Mouse (Mus musculus): ENCODE measurements at regions not wholly inside any gene's neighbourhood (a gene's known extent, or its start where the extent isn't known, plus 50 kb on each side); places are given as distances from the start of the nearest gene placed in this dataset.
"Not testable (repeated sequence)": the region's sequence is repeated elsewhere in the genome, so short reads cannot be mapped to it uniquely, and the experiment has no call there.

DNA sequence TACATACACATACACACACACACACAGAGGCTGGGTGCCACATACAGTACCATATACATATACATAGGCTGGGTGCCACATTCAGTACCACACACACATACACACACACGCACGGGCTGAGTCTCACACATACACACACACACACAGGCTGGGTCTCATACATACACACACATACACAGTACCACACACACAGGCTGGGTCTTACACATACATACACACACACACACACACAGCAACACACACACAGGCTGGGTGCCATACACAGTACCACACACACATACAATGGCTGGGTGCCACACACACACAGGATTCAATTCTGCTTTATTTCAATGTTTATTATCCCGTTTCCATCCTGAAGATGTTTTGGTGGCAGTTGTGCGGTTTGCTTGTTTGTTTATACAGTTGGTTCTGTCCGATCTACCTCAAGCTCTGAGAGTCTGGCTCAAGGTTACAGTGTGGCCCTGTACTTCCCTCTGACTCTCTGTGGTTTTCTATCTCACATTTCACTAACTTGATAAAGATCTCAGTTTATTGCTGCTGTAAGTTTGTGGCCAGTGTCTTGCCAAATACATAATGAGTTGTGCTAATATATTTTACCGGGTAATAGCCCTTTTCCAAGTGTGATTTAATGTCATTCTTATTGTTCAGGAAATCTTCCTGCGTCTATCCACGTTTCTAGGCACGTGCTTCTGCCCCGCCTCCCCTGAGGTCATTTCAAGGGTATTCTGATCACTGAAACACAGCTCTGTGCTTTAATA, 164.7 kb upstream of the Zfp637 start:
- ATAC-seq (ENCODE audit: low TSS enrichment), result no peak

DNA sequence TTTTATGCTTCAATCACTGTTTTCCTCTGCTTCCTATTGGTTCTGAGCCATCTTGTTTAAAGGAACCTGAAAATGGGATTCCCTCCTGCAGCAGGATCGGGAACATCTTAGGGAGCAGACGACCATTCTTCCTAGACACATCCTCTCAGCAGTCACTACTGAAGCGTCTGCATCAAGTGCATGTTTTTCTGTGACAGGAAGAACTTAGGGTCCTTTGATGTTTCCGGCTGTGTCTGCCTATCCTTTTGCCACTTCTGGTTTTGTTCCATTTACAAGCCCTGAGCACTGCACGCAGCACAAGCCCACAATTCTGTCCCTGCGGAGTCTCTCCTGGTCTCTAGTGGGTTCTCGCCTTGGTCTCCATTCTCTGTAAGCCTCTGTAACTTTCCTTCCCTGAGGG, 163.9 kb upstream of the Zfp637 start:
- ATAC-seq (ENCODE audit: low TSS enrichment), result no peak

DNA sequence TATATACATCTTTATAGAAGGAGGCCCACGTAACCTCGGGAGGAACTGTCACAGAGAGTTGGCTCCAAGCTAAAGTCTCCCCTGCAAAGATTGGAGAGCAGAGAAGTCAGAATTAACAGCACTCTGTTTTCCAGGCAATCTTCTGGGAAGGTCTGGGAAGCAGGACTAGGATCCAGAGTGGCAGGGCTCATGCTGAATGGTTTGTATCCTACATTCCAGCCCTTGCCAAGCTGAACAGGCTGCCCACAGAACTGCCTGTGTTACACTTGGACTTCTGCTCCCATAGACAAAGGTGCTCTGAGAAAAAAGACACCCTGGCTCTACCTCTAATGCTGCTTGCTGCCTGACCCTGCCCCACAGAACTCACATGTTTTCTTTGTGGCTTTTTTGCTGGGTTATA, 163.2 kb upstream of the Zfp637 start:
- no peak for ATAC-seq (ENCODE audit: low TSS enrichment)

DNA sequence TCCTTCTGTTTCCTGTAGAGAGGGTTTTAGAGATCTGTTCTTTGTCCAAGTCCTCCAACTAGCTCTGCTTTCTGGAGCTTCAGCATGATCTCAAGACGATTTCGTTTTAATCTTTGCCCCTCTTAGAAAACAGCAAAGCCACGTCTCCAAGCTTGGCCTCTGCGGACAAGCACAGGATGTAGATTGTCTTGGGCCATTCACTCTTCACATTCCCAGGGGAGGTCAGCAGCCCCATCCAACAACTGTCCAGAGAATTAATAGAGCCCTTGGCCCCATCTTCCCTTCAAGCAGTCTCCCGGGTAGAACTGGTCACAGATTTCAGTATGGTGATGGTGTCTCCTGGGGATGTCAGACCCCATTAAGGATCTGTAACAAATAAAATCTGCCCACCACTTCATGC, 162.7 kb upstream of the Zfp637 start:
- no peak for ATAC-seq (ENCODE audit: low TSS enrichment)

DNA sequence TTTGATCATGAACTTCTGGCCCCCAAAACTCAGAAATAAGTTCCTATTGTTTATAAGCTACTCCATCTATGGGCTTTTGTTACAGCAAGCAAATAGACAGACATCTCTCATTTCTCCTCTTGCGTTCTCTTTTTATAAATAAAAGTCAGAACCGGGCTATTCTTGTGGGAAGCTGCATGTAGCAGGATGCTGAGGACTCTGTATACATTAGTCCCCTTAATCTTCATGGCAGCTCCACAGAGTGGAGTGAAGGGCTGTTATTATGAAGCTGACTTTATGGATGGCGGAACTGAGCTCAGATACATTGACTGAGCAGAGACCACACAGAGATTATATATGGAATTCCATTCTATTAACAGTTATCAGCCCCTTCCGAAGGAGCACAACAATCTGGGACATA, 162.1 kb upstream of the Zfp637 start:
- ATAC-seq (ENCODE audit: low TSS enrichment), result no peak

DNA sequence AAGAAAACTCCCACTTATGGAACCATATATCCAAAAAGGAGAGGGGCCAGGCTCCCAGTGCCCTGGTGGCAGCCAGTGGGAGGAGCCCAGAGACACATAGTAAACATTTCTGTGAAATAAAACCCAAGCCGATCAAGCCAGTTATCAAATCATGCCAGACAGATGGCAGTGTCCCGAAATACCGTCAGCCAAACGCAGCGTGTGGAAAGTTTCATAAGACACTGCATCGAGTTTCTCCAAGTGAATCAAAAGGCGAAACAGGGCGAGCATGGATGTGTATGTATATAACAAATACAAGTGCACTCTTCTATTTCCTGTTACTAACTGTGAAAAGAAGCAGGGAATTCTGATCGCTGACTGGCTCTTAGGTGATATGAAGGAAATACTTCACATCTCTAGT, 154.8 kb upstream of the Zfp637 start:
- peak; percentile 69 for ATAC-seq (ENCODE audit: low TSS enrichment)

DNA sequence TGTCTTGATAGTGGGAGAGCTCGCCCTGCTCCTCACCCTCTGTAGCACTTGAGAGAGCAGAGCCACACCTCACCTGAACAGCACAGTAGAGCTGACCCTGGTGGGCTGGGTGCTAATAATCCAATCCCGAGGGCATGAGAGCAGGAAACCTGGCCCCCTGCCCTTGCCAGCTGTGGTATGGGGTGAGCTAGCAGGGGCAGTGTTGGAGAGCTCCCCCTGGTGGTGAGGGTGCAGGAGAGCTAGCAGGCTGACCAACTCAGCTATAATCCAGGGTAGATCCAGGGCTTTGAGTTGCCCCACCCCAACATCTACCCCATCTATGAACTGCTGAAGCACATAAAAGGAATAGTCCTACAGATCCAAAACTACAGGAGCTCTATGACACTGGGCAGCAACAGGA, 153.9 kb upstream of the Zfp637 start:
- no peak for ATAC-seq (ENCODE audit: low TSS enrichment)

DNA sequence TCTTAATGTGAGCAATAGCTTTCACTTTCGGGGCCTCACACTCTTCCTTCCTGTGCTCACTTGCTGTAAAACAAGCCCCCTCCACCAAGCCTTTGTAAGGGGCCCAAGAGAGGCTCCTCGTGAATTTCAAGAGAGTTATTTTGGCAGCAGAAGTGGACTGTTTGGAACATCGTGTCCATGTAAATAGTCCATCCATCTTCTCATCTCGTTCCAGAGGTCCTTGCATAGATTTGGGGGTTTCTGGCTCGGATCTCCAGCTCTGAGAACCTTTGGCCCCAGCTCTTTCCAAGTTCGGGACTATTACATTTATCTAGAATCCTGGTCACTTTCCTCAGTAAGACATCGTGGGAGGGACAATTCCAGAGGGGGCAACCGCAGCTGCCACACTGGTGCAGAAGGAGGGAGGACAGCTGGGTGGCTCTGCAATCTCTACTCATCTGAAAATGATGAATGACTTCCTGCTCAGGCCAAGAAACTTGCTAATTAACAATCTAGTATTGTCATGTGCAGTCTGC, 152.3 kb upstream of the Zfp637 start:
- ATAC-seq (ENCODE audit: low TSS enrichment), result no peak

DNA sequence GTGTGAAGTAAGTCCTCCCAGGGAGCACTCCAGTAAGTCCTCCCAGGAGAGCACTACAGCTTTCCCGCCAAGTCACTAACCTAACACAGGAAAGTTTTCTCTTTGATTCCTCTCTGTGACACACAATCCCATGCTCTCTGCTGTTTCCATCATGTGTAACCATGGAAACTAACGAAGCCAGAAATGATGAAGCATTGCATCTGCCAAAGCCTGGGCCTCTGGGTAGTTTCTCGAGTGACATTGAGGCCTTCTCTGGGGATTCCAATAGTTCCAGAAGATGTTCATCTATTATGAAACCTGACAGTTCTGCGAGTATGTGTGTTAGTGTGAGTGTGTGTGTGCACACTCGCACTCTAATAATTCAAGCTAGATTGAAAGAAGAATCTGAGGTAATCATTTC, 140.7 kb upstream of the Zfp637 start:
- no peak for ATAC-seq (ENCODE audit: low TSS enrichment)

DNA sequence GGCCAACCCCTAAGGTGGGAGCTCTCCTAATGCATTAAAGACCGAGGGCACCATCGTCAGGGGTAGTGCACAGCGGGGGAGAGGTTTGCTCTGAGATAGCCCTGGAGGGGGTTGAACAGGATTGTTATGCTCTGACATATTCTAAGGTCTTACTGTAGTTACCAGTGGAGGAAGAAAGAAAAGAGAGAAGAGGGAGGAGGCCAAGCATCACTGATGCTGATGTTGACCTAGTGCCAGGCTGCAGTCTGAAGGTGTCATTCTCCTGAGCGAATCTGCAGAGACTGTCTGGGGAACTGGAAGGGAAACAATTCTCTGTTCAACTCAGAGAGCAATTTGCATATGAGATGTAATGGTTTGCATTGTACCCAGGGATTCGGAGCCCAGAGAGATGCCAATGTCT, 139.4 kb upstream of the Zfp637 start:
- no peak for ATAC-seq (ENCODE audit: low TSS enrichment)

DNA sequence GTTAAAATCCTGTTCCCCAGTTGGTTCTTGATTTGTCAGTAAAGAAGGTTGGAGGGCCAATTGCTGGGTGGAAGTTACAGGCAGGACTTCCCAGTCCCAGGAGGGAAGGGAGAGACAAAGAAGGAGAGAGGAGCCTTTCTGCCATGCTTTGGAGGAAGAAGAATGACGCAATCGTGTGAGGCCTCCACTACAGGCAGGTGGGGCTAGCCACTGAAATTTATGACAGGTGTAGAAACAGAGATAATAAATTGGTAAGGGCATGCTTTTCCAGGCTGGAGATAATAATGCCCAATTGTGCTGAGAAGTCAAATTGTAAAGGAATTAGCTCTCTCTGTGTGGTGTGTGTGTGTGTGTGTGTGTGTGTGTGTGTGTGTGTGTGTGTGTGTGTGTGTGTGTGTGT, 135.0 kb upstream of the Zfp637 start:
- ATAC-seq (ENCODE audit: low TSS enrichment), result no peak

DNA sequence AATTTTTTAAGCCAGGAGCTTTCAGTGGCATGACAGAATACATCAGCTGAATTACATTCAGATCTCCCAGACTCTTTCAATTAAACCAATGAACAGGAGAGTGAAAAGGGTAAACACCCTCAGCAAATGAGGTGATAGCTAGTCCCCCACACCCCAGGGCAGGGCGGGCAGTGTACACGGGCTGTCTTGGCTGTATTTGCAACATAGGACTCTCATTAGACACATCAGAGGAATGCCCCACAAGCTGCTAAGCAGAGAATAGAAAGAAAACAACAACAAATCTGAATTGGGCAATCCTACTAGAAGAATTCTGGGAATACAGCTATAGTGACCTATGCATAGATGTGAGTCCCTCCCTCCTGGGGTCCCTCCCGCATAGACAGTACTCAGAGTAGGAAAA, 131.8 kb upstream of the Zfp637 start:
- no peak for ATAC-seq (ENCODE audit: low TSS enrichment)

DNA sequence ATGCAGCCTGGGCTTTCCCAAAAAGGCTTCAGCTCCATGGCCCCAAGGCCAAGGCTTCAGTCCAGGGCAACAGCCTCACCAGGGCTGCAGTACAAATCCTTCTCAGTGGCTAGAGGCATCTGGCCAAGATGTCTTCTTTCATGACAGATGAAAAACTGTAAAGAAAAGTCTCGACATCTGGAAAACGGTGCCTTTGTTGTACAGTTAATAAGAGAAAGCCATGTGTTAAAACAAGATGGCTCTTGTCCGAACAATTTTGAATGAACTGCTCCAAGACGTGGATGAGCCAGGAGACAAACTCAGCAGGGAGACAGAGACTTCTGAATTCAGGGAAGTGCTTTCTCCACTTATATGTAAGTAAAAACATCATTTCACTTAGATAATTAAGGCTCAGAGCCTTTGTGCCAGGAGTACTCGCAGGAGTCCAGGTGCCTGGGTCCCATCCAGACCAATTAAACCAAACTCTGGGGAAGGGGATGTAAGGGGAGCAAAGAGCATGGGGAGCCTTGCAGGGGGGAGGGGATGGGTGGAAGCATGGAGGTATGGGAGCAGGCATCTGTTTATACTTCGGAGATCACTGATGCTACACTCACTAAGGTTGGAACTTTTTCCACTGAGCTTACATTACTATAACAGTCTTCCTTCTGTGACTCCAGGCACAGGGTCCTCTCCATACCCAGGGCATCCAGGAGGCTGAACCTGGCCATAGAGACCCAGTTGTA, 125.8 kb upstream of the Zfp637 start:
- ATAC-seq (ENCODE audit: low TSS enrichment), result no peak

DNA sequence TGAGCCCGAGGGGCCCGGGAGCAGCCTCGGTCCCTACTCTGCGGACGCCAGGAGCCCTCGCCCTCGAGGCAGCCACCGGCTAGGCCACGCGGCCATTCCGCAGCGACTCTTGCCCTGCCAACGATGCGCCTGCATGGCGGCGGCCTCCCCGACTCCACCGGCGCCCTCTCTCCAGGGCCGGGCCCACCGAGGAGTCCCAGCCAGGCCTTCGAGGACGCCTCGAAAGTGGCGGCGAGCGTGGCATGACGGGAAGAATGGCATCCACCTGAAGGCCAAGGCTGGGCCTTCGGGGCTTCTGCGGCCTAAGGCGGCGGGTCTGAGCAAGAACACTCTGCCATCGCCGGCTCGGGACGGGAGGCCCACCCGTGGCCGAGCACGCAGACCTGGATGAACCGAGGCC, 124.6 kb upstream of the Zfp637 start:
- not testable (repeated sequence) for ATAC-seq (ENCODE audit: low TSS enrichment)

DNA sequence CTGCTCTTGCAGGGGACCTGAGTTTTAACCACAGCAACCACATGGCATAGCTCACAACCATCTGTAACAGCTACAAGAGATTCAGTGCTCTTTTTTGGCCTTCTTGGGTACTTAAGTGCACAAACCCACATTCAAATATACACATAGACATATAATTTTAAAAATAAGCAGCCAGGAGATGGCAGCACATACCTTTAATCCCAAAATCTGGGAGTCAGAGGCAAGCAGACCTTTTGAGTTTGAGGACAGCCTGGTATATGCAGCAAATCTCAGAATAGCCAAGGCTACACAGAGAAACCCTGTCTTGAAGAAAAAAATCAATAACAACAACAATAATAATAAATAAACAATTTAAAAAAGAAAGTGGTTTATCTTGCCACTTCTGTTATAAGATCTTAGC, 88.6 kb upstream of the Zfp637 start:
- not testable (repeated sequence) for ATAC-seq (ENCODE audit: low TSS enrichment)

DNA sequence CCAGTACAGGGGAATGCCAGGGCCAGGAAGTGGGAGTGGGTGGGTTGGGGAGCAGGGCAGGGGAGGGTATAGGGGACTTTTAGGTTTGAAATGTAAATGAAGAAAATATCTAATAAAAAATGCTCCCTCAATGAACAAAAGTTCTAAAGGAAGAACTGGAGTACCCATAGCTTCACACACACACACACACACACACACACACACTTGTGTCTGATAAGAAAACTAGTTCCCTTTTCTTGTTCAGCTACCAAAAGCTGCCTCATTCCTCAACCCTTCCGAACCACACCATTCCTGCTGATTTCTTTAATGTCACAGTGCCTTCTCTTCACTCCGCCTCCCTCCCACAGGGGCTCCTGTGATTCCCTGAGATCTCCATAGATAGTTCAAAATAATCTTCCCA, 85.3 kb upstream of the Zfp637 start:
- ATAC-seq (ENCODE audit: low TSS enrichment), result not testable (repeated sequence)

DNA sequence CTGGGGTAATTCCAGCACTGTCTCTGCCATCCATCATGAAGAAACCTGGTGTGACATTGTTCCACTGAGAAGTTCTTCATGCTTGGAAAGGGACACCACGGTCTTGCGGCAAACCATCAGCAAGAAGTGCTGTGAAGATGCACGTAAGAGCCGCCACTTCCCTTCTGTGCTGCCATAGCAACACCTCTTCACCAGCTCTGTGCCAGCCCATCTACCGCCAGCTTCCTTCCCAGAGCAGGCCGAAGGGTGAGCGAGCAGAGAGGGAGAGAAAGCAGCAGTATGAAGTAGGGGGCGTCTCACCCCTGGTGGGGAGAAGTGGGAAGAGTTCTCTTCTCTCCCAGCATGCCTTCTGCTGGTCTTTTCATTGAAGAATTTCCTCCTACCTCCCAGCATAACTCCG, 84.8 kb upstream of the Zfp637 start:
- no peak; the same call in 1 of the 2 replicates for ATAC-seq (ENCODE audit: low TSS enrichment)

DNA sequence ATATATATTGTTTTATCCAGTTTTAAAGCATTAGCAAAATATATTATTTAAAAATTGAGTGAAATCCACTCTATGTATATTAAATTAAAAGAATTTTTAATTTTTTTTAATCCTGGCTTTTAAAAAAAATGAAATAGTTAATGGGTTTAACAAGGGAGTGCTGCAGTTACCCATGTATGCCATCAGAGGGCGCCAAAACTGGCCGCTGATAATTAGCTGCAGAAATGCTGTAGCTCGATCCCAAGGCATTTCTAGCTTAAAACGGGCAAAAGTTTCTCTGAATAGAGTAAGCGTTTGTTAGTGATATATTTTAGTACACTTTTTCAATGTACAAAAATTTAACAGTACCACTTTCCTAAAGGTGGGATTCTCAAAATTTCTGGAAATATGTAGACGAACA, 82.5 kb upstream of the Zfp637 start:
- not testable (repeated sequence) for ATAC-seq (ENCODE audit: low TSS enrichment)

DNA sequence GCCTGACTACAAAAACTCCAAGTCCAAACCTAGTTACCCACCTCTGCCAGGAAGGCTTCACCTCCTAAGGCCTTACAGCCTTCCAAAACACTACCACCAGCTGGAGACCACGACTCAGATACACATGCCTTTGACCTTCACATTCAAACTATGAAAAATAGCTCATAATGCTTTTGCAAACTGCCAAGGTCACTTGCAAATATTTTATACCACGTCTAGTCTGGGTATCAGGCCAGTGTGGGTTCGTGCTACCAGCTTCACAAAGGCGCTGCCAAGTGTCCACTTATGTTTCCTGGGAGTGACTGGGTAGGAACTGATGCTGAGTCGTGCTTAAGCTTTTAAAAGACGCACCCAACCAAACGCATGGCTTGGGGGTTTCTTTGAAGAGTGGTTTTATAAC, 69.5 kb upstream of the Zfp637 start:
- ATAC-seq (ENCODE audit: low TSS enrichment), result no peak

DNA sequence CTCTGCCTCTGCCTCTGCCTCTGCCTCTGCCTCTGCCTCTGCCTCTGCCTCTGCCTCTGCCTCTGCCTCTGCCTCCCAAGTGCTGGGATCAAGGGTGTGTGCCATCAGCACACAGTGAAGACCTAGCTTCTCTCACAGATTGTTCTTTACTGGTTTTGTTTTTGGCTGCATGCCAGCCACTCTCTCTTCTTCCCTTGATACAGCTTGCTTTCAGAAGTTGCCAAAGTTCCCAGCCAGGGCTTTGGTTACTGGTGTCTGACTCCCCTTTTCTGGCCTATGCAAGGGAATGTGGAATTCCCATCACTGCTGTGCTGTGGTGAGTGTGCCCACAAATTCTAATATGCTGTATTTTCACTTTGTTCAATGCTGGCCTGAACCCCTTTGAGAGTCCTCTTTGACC, 68.6 kb upstream of the Zfp637 start:
- no peak for ATAC-seq (ENCODE audit: low TSS enrichment)

DNA sequence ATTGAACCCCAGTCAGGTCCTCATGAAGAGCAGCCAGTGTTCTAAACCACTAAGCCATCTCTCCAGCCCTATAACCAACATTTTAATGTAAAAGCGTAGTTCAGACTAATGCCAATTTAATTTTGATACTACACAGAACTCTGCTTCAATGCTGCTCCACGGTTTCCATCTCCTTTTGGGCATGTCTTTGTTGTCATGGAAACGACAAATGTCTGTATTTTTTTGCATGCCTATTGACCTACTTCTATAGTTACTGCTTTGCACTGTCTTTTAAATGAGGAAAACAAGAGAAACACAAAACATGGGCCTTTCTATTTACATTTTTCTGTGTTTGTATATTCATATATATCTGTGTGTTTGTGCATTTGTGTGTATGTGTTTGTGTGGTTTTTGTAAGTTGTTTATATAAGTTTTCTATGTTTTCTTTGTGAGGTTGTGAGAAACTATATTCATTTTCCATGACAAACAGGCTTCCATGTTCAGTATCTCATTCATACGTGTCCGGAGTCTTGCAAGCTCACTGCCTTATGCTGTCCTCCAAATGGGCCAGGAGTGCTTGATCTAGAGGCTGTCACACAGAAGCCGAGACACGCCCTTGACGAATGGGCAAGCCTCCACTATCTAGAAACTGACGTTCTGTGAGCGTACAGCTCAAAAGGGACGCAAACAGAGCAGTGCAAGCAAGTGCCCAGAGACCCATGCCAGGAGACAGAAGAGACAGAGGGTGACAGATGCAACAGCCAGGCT, 65.5 kb upstream of the Zfp637 start:
- ATAC-seq (ENCODE audit: low TSS enrichment), result peak; percentile 79

DNA sequence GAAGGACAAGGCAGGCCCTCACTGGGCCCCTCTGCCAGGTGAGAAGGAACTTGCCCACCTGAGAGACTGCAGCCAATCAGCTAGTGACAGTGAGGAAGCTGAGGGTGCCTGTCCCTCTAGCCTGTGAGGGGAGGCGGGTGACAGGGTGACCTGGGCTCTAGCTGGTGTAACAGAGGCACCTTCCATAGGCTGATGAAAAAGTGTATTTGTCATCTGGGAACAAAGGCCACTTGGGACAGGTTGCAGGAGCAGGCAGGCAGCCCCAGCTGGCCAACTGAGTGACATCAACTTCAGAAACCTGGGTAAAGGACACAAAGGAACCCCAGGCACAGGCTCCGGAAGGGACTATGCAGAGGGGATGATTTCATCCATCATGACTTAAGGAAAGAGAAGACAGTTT, 63.0 kb upstream of the Zfp637 start:
- ATAC-seq (ENCODE audit: low TSS enrichment), result no peak

DNA sequence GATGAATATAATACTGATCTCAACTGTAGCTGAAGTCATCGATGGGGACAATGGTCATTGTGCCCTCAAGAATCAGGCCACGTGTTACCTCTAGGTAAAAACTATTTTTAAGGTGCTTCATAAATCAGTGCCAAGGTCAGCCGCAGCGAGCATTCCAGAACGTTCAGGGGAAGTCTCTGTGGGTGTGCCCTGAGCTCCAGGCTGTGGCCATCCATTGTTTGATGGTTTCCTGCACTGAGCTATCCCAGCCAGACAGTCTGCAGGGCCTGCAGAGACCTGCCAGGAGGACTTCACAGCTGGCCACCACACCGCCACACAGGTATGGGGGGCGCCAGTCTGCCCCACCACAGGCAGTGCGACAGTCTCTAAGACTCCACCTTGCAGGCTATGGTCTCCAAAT, 62.5 kb upstream of the Zfp637 start:
- ATAC-seq (ENCODE audit: low TSS enrichment), result no peak

Measured in frontal cortex, adult (tissue).